ENCODE assay signal across 17 mouse cellular contexts in genomic region chr15:91338350-91338749, GRCm38 (mm10).
DNase-seq lines count a peak whose midpoint lies in the region; ATAC-seq and TF ChIP-seq lines count a peak whose summit lies in the region.
"Had no signal": no experiment of that assay in that cellular context is flagged by ENCODE, and none has a peak within 500 bp of the region (broad histone marks: within the 10 kb centered on the region; RNA-seq: fewer than 3 reads in every experiment).

No protein-coding gene starts in this region.

- H3K9me3 ChIP-seq in intestine, postnatal 0 days (ENCODE audit: control insufficient read depth) = no peaks in the 10 kb centered on the region
- H3K9me3 ChIP-seq in intestine, embryonic 15.5 days = no peaks in the 10 kb centered on the region
- H3K9me3 ChIP-seq in lung, embryonic 14.5 days (ENCODE audit: low read depth, low read length) = no peaks in the 10 kb centered on the region
- H3K9me3 ChIP-seq: embryonic facial prominence, embryonic 12.5 days; forebrain, embryonic 10.5 days; heart, embryonic 10.5 days; liver, embryonic 15.5 days had no signal

- no peaks in the 10 kb centered on the region for H3K36me3 ChIP-seq in intestine, postnatal 0 days (ENCODE audit: control insufficient read depth, insufficient read depth)
- H3K36me3 ChIP-seq in intestine, embryonic 15.5 days = no peaks in the 10 kb centered on the region
- H3K36me3 ChIP-seq in lung, embryonic 14.5 days (ENCODE audit: insufficient read depth) = no peaks in the 10 kb centered on the region
- H3K36me3 ChIP-seq: embryonic facial prominence, embryonic 12.5 days; forebrain, embryonic 10.5 days; G1E; heart, embryonic 10.5 days; liver, embryonic 15.5 days had no signal

- peak; percentile 63 for TF ChIP-seq CTCF in intestine, postnatal 0 days (IDR thresholded peaks at IDR 0.05; ENCODE audit: low read depth)
- peak; percentile 55 for TF ChIP-seq CTCF in lung, embryonic 14.5 days (IDR thresholded peaks at IDR 0.05; ENCODE audit: low read depth)
- TF ChIP-seq CTCF in brain, embryonic 14.5 days (IDR thresholded peaks at IDR 0.05; ENCODE audit: borderline replicate concordance, extremely low read depth, insufficient read depth, insufficient read length) = peak; percentile 8; the same call in 1 of the 2 replicates

- no peak for ATAC-seq in intestine, postnatal 0 days
- no peak for ATAC-seq in intestine, embryonic 15.5 days
- no peak for ATAC-seq in lung, embryonic 14.5 days (ENCODE audit: insufficient read depth)
- ATAC-seq: intestine, embryonic 16.5 days had no signal

- no peak for TF ChIP-seq POLR2A in brain, embryonic 14.5 days (IDR thresholded peaks at IDR 0.05; ENCODE audit: borderline replicate concordance, extremely low read depth, insufficient read depth, insufficient read length, poor library complexity, severe bottlenecking)

- H3K4me3 ChIP-seq in intestine, postnatal 0 days (ENCODE audit: low read depth, low read length) = no peak overlapping the region
- H3K4me3 ChIP-seq in intestine, embryonic 15.5 days (replicated peaks) = no peak overlapping the region
- H3K4me3 ChIP-seq in lung, embryonic 14.5 days (ENCODE audit: low read depth, low read length) = no peak overlapping the region
- H3K4me3 ChIP-seq: embryonic facial prominence, embryonic 12.5 days; forebrain, embryonic 10.5 days; heart, embryonic 10.5 days; liver, embryonic 15.5 days had no signal

- no peaks in the 10 kb centered on the region for H3K27me3 ChIP-seq in intestine, postnatal 0 days (replicated peaks; ENCODE audit: control insufficient read depth, insufficient read depth, low read length)
- no peaks in the 10 kb centered on the region for H3K27me3 ChIP-seq in intestine, embryonic 15.5 days (replicated peaks)
- H3K27me3 ChIP-seq in lung, embryonic 14.5 days (ENCODE audit: insufficient read depth, low read length) = no peaks in the 10 kb centered on the region
- H3K27me3 ChIP-seq: embryonic facial prominence, embryonic 12.5 days; liver, embryonic 15.5 days had no signal

- 89% methylated on average over 1 of the region's 1 CpGs for WGBS in intestine, postnatal 0 days
- WGBS in intestine, embryonic 15.5 days = 92% methylated on average over 1 of the region's 1 CpGs
- 83% methylated on average over 1 of the region's 1 CpGs for WGBS in lung, embryonic 14.5 days

- peak; percentile 2 to 13 for DNase-seq in adrenal gland, postnatal 36 days
- DNase-seq in adrenal gland, postnatal 25 days = no peak
- peak; percentile 44 for DNase-seq in lung, embryonic 14.5 days
- DNase-seq in lung, postnatal 25 days (ENCODE audit: low spot score) = no peak
- DNase-seq in brain, embryonic 14.5 days (ENCODE audit: low read depth) = peak; percentile 38
- no peak for DNase-seq in adipocyte (ENCODE audit: low spot score)
- DNase-seq: cerebellum, adult 9-11 months; heart, postnatal 4 days; spleen, adult 18-20 months had no signal

- no peaks in the 10 kb centered on the region for H3K4me1 ChIP-seq in intestine, postnatal 0 days (replicated peaks; ENCODE audit: control insufficient read depth, insufficient read depth, low read length)
- no peaks in the 10 kb centered on the region for H3K4me1 ChIP-seq in intestine, embryonic 15.5 days (replicated peaks)
- no peaks in the 10 kb centered on the region for H3K4me1 ChIP-seq in lung, embryonic 14.5 days (ENCODE audit: insufficient read depth)
- H3K4me1 ChIP-seq: forebrain, embryonic 10.5 days; heart, embryonic 10.5 days; liver, embryonic 15.5 days had no signal

- H3K27ac ChIP-seq in intestine, postnatal 0 days (ENCODE audit: low read depth, low read length) = no peak overlapping the region
- H3K27ac ChIP-seq in intestine, embryonic 15.5 days = no peak overlapping the region
- H3K27ac ChIP-seq in lung, embryonic 14.5 days (ENCODE audit: low read depth) = no peak overlapping the region
- H3K27ac ChIP-seq: embryonic facial prominence, embryonic 12.5 days; forebrain, embryonic 10.5 days; heart, embryonic 10.5 days; liver, embryonic 15.5 days had no signal

- no peak overlapping the region for H3K9ac ChIP-seq in intestine, postnatal 0 days (ENCODE audit: low read depth, low read length)
- H3K9ac ChIP-seq in intestine, embryonic 15.5 days = no peak overlapping the region
- no peak overlapping the region for H3K9ac ChIP-seq in lung, embryonic 14.5 days
- H3K9ac ChIP-seq: embryonic facial prominence, embryonic 12.5 days; liver, embryonic 15.5 days had no signal

- no peak overlapping the region for H3K4me2 ChIP-seq in intestine, postnatal 0 days (replicated peaks; ENCODE audit: low read depth)
- H3K4me2 ChIP-seq in intestine, embryonic 15.5 days (replicated peaks) = no peak overlapping the region
- no peak overlapping the region for H3K4me2 ChIP-seq in lung, embryonic 14.5 days
- H3K4me2 ChIP-seq: embryonic facial prominence, embryonic 12.5 days; liver, embryonic 15.5 days had no signal

Comparison
In these comparisons a context has a peak if more than half of its experiments do, and no peak if none do; other contexts are left out.
1. DNase-seq: peak in adrenal gland, postnatal 36 days (2 of 2), lung, embryonic 14.5 days (single experiment) and brain, embryonic 14.5 days (single experiment); none in adrenal gland, postnatal 25 days (single experiment), lung, postnatal 25 days (single experiment) and adipocyte (single experiment).
2. CTCF ChIP-seq: peak in every context shown above with its lines; median percentile 63 in intestine, postnatal 0 days; 55 in lung, embryonic 14.5 days; 8 in brain, embryonic 14.5 days.